Mouse (Mus musculus) liver, embryonic 14.5 days (tissue): Measurements from ENCODE around the gene Xpo6.

Source experiments
- CTCF ChIP-seq: IDR thresholded peaks from 2 replicates; pipeline ENCODE4 v1.5.1; 2016; ENCODE audit warnings: antibody characterized with exemption, low read depth, control low read depth
- EP300 ChIP-seq: IDR thresholded peaks from 2 replicates; pipeline ENCODE4 v1.6.1; 2016; ENCODE audit warnings: antibody characterized with exemption, low read depth

GRCm38 (mm10) chr7:126087602-126088001 is 112.7 kb downstream of the Xpo6 start:
- TF ChIP-seq CTCF, result no peak
- TF ChIP-seq EP300, result no peak
